Mouse (Mus musculus): Measurements from ENCODE around the gene Bub1b.

DNA sequence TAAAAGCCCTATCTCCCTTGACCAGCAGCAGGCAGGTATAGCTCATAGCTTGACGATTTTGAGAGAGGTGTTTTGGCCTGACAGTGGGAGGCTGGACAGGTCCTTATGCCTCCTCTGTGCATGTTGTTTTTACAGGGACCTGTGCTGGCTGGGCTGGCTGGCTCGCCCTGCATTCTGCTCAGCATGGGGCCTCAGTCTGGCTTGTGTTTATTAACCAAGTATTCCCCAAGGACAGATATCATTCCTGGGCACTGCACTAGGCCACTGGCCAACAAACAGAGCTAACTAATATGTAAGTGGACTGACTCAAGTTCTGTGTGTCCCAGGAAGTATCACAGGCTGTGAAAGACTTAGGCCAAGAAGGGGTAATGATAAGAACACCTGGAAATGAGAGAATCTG, 71.8 kb downstream of the Bub1b start:
- TF ChIP-seq CTCF (IDR thresholded peaks at IDR 0.05; ENCODE audit: low read depth) (no peak), EP300 (IDR thresholded peaks at IDR 0.05; ENCODE audit: low read depth) (no peak)

Data from liver, postnatal 0 days (tissue).